Mouse (Mus musculus) hindbrain, embryonic 14.5 days (tissue): ENCODE data around the gene Cdk5r2. TPM values are rescaled to one million over a fixed set of nuclear protein-coding genes. Genes with fewer than 3 reads are reported as not detected.

ENCODE experiments used
- ATAC-seq: fragments of 200-750 bp; cut with Nextera tagmentation; 2 replicates; pipeline ENCODE4 v1.8.0; 2017; ENCODE audit warnings: moderate number of reproducible peaks, mild to moderate bottlenecking, moderate TSS enrichment, moderate library complexity; ENCODE audit not compliant: low FRiP score
- DNase-seq: peaks from one replicate; pipeline ENCODE4 v3.0.0-alpha.2; 2015; ENCODE audit warnings: low spot score
- H3K27ac ChIP-seq: fragments of 300-500 bp; sonication (generic); 2 replicates; pipeline ENCODE4 v1.5.1; 2014; ENCODE audit warnings: mild to moderate bottlenecking, moderate library complexity
- H3K27me3 ChIP-seq: fragments of 300-500 bp; sonication (generic); 2 replicates; pipeline ENCODE4 v1.6.1; 2014; ENCODE audit warnings: mild to moderate bottlenecking, low read length, mixed read lengths; ENCODE audit not compliant: control insufficient read depth, insufficient read depth
- H3K36me3 ChIP-seq: fragments of 300-500 bp; sonication (generic); replicated peaks from 2 replicates; pipeline ENCODE4 v1.6.1; 2014; ENCODE audit not compliant: control insufficient read depth, insufficient read depth
- H3K4me1 ChIP-seq: fragments of 300-500 bp; sonication (generic); replicated peaks from 2 replicates; pipeline ENCODE4 v1.6.1; 2014; ENCODE audit warnings: antibody characterized with exemption, low read length, mixed read lengths; ENCODE audit not compliant: control insufficient read depth, insufficient read depth
- H3K4me2 ChIP-seq: fragments of 300-500 bp; sonication (generic); replicated peaks from 2 replicates; pipeline ENCODE4 v1.6.1; 2014; ENCODE audit warnings: mild to moderate bottlenecking, moderate library complexity
- H3K4me3 ChIP-seq: fragments of 300-500 bp; sonication (generic); replicated peaks from 2 replicates; pipeline ENCODE4 v1.5.1; 2014; ENCODE audit warnings: mild to moderate bottlenecking, low read length
- H3K9ac ChIP-seq: fragments of 300-500 bp; sonication (generic); 2 replicates; pipeline ENCODE4 v1.6.1; 2014
- H3K9me3 ChIP-seq: fragments of 300-500 bp; sonication (generic); 2 replicates; pipeline ENCODE4 v1.6.1; 2016; ENCODE audit warnings: low read length; ENCODE audit not compliant: control insufficient read depth
- WGBS: fragments of 180-500 bp; shearing (Covaris S2); extraction: QIAGEN DNeasy Blood & Tissue Kit; methylation state at CpG from one replicate; pipeline ENCODE4 v1.1.7; 2014; 5-methylcytosine and 5-hydroxymethylcytosine counted together
- polyA plus RNA-seq: library from polyadenylated mRNA; unstranded; fragments of >200 nt; fragmentation: Nextera tagmentation; extraction: Ambion mirVana; gene quantifications from 2 replicates; pipeline ENCODE4 v1.2.1, GENCODE M21; 2014

Gene Cdk5r2
- polyA plus RNA-seq, 1 experiment from 2014 or later = 23.3 TPM

DNA sequence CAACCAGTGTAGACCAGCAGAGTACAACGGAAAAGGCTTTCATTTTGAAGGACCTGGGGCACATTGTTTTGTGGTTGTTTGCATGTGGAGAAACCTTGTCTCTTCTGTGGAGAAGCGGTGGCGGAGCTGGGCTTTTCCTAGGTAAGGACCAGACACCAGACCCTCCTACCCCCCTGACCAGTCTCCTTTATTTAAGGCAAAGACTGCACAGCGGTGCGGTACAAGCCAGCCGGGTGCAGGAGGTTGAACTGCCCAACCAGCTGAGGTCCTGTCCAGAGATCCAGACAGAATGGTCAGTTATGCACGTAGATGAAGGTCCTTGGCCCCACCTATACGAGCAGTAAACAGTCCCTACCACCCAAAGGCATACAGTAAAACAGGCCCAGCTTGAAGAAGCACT is 28.1 kb downstream of the Cdk5r2 start:
- 2% methylated on average over 8 of the region's 8 CpGs for WGBS
- Histone ChIP-seq H3K27ac (no peak overlapping the region), H3K4me2 (peak overlapping the region; percentile 60), H3K9ac (no peak overlapping the region), H3K36me3 (no peaks in the 10 kb centered on the region), H3K9me3 (no peaks in the 10 kb centered on the region), H3K4me3 (peak overlapping the region; percentile 32), H3K4me1 (peaks cover 17% of the 10 kb centered on the region; the same call in 1 of the 2 replicates), H3K27me3 (peaks cover 91% of the 10 kb centered on the region)
- ATAC-seq = no peak
- no peak for DNase-seq

DNA sequence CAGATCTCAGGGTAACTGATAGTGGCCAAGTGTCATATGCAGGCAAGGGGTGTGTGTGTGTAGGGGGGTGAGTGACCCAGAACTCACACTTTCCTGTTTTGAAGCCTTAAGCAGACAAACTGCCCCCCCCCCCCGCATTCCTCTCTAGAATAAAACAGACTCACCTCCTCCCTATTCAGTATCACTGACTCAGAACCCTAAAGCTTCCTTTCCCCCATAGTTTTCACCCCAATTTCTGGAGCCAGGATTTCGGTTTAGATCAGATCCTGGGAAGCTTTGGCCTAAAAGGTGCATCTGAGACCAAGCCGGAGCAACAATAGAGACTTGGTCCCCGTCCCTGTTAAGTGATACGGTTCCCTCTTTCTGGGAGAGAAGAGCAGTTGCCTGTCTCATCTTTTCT is 28.7 kb downstream of the Cdk5r2 start:
- Histone ChIP-seq H3K9ac (no peak overlapping the region), H3K4me3 (0 out of 2 replicates have a peak overlapping the region, but pooled peaks have one; percentile 0), H3K4me1 (peaks cover 17% of the 10 kb centered on the region; the same call in 1 of the 2 replicates), H3K36me3 (no peaks in the 10 kb centered on the region), H3K9me3 (no peaks in the 10 kb centered on the region), H3K27ac (no peak overlapping the region), H3K27me3 (peaks cover 92% of the 10 kb centered on the region), H3K4me2 (no peak overlapping the region)
- ATAC-seq (no peak), DNase-seq (no peak)
- 7% methylated on average over 5 of the region's 5 CpGs for WGBS

DNA sequence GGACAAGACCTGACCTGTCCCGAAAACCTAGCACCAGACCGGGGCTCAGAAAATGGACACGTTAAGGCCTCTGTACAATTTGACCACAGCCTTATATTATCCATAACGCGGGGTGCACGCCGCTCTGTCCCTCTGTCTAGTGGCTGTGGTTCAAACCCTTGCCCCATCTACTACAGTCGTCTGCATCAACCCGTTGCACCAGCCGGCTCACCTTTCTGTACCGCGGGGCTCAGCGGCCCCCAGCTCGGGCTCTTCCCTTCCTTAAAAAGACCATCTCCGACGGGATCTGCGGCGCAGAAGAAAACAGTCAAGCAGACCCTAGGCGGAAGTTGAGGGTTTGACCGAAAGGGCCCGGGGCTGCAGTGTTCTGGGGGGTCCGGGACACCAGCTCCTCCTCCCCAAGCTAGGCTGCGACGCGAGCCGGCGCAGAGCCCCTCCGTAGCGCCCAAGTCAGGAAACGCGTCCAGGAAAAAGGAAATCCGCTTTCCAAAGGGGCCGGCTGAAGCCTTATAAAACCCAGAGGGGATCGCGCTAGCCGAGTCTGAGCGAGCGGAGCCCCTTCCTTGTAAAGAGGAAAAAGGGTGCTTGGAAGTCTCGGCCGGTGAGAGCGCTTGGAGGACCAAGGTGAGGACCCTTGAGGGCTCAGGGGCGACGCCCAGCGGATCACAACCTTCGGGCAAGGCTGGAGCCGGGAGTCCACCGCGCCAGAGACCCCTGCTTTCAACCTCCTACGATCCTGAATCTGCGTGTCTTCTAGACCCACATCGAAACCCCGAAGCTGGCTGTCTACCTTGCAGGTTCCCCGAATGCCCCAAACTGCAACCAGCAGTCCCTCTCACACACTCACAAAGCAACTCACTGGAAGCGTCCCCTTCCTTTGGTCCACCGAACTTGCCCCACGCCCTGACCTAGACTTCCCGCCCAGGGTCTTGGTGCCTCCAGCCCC is 29.7 kb downstream of the Cdk5r2 start:
- H3K36me3 ChIP-seq = no peaks in the 10 kb centered on the region
- no peak for DNase-seq
- peaks cover 17% of the 10 kb centered on the region; the same call in 1 of the 2 replicates for H3K4me1 ChIP-seq
- H3K4me3 ChIP-seq = peak overlapping the region; percentile 18
- H3K27ac ChIP-seq = no peak overlapping the region
- 1% methylated on average over 57 of the region's 57 CpGs for WGBS
- H3K9ac ChIP-seq = peak overlapping the region; percentile 13; the same call in 1 of the 2 replicates
- ATAC-seq = 0 out of 2 replicates have a peak, but pooled peaks have one; percentile 32
- H3K27me3 ChIP-seq = peaks cover 90% of the 10 kb centered on the region
- H3K4me2 ChIP-seq = peak overlapping the region; percentile 34
- H3K9me3 ChIP-seq = no peaks in the 10 kb centered on the region

DNA sequence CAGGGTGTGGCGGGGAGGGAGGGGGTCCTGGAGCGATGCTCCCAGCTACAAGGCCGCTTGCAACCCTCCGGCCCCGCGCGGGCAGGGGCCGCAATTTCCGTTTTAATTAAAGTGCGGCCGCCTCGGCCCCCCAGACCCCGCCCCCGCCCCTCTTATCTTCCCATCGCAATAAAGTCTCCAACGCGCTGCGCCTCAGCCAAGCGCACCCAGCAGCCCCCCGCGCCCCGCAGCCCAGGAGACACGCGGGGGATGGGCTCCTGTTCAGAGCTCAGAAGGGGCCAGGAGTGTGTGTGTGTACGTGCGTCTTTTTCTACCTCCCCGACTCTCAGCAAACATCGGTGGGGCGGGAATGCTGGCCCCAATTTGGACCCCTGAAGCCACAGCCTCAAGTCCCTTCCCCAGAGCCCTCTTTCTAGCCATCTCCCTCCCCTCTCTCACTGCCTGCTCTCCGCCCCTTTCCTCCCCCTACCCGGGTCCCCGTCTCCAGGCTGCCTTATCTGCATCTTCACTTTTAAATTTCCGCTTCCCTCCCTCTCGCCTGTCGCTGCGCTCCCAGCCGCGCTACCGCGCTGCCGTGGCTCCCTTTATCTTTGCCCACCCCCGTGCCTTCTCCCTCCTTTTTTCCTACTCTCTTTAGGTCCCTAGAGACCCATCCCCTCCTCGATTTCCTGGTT is 30.8 kb downstream of the Cdk5r2 start, which contains the start of gene Fev:
TSS of gene Fev (minus strand) at position 51 of the 674 bp plus-strand sequence.
- peaks cover 95% of the 10 kb centered on the region for H3K27me3 ChIP-seq
- peak within 1 kb of the TSS; percentile 34 for H3K4me2 ChIP-seq
- H3K36me3 ChIP-seq = no peaks in the 10 kb centered on the region
- H3K9me3 ChIP-seq = no peaks in the 10 kb centered on the region
- ATAC-seq = 0 out of 2 replicates have a peak, but pooled peaks have one; percentile 21
- DNase-seq = no peak
- no peak within 1 kb of the TSS for H3K27ac ChIP-seq
- peaks cover 17% of the 10 kb centered on the region; the same call in 1 of the 2 replicates for H3K4me1 ChIP-seq
- peak within 1 kb of the TSS; percentile 13; the same call in 1 of the 2 replicates for H3K9ac ChIP-seq
- under 1% methylated on average over 41 of the region's 43 CpGs for WGBS
- H3K4me3 ChIP-seq = peak within 1 kb of the TSS; percentile 18

DNA sequence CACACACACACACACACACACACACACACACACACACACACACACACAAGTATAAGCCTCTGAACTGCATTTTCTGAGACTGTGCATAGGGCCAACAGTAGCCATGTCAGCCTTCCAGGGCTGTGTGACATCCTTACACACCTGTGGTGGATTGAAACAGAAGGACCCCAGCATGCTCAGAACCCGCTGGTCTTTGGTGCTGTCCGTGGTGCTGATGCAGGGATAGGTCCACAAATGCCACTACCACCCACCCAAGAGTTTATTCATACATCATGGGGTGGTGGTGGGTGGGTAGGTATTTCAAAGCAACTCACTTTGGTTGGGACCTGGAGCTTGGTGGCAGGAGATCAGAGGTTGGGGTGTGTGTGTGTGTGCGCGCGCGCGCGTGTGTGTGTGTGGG is 36.8 kb downstream of the Cdk5r2 start:
- Histone ChIP-seq H3K36me3 (no peaks in the 10 kb centered on the region), H3K27ac (no peak overlapping the region), H3K4me3 (no peak overlapping the region), H3K4me1 (peaks cover 10% of the 10 kb centered on the region; the same call in 1 of the 2 replicates), H3K9ac (no peak overlapping the region), H3K9me3 (no peaks in the 10 kb centered on the region), H3K4me2 (no peak overlapping the region), H3K27me3 (peaks cover 96% of the 10 kb centered on the region)
- DNase-seq (no peak), ATAC-seq (no peak)
- 9% methylated on average over 8 of the region's 8 CpGs for WGBS

DNA sequence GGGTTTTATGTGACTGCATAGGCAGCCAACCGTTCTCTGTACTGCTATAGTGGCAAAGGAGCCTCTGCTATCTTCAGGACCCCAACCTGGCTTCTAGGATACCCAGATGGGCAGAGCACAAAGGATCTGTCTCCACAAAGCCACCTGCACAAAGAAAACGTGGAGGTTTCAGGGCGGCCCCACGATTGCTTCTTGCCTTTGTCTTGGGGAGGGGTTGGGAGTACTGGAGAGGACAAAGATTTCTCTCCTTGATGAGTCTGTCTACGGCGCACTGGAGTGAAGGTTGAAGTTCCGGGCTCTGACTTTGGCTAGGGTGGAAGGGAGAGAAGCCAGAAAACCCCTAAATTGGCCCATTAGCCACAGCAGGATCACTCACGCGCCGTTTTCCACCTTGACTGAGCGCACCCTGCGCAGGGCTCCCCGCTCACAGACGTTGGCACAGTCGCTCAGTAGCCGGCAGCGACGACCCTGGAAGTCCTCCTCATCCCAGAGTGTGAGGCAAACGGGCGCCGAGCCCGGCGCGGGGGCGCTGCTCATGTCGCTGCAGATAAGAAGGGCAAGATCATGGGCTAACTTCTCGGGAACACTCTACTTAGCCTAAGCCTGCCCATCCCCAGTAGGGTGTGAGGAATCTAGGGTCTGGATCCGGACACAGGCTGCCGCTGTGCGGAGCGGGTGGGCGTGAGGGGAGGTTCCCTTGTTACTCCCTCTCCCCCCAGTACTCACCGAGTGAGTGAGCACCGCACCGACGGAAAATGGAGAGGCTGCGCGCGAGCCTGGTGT is 37.8 kb downstream of the Cdk5r2 start:
- 2% methylated on average over 39 of the region's 39 CpGs for WGBS

DNA sequence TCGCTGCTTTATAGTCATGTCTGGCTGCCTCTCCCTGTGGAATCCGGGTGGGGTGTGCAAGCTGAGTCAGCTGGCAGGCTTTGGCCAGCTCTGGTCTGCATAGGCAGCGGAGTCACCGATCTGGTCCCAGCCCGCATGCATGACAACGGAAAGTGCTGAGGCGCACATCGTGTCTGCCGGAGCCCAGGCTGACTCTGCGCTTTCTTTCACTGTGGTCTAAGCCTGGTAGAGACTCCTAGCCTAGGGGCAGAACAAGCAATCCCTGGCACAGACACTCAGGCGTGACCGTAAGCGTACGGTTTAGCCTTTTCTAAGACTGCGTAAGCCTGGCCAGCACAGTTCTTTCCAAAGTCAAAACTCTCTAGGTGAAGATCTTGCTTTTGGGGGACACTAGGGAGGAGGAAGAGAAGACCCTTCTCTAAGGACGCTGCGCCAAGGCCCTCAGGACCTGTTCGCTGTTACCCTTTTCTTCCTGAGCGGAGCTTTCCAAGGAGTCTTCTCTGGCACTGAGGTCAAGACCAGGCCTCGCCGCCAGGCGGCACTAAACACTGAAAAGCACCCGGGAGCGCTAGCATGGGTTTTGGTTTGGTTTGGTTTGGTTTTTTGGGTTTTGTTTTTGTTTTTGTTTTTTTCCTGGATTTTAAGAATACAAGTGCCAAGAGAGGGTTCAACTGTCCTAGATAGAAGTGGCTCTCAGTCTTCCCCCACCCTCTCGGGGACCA is 38.6 kb downstream of the Cdk5r2 start, which contains the start of gene Cryba2:
TSS of gene Cryba2 (minus strand) at position 10 of the 722 bp plus-strand sequence.
- peak within 1 kb of the TSS; percentile 23 for H3K4me3 ChIP-seq
- no peak within 1 kb of the TSS for H3K27ac ChIP-seq
- peaks cover 94% of the 10 kb centered on the region for H3K27me3 ChIP-seq
- H3K9me3 ChIP-seq = no peaks in the 10 kb centered on the region
- ATAC-seq (peak; percentile 26; the same call in 1 of the 2 replicates), DNase-seq (peak; percentile 74)
- WGBS = 3% methylated on average over 25 of the region's 25 CpGs
- no peaks in the 10 kb centered on the region for H3K36me3 ChIP-seq
- H3K4me2 ChIP-seq = peak within 1 kb of the TSS; percentile 51
- H3K4me1 ChIP-seq = peaks cover 16% of the 10 kb centered on the region; the same call in 1 of the 2 replicates
- peak within 1 kb of the TSS; percentile 25 for H3K9ac ChIP-seq

More for the DNA sequence above, 37.8 kb downstream of the Cdk5r2 start:
- Histone ChIP-seq H3K4me3 (peak overlapping the region; percentile 23), H3K9ac (peak overlapping the region; percentile 25), H3K4me2 (peak overlapping the region; percentile 51), H3K27me3 (peaks cover 96% of the 10 kb centered on the region), H3K9me3 (no peaks in the 10 kb centered on the region), H3K36me3 (no peaks in the 10 kb centered on the region), H3K4me1 (peaks cover 10% of the 10 kb centered on the region; the same call in 1 of the 2 replicates), H3K27ac (no peak overlapping the region)
- ATAC-seq (peak; percentile 56), DNase-seq (peak; percentile 27)

DNA sequence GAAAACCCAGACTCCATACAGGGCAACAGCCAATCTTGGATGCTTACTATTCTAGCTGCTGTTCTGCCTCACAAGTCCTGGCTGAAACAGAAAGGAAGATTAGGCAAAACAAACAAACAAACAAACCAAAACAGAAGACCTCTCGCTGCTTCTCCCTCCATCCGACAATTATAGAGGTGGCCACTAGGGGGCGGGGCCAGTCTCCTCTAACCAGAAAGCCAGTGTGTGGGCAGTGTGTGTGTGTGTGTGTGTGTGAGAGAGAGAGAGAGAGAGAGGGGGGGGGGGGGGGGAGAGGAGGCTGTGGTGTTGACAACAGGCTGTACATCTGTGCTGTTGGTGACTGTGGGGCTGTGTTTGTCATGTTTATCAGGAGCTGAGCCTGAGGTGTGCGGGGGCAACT is 40.2 kb downstream of the Cdk5r2 start:
- H3K4me3 ChIP-seq = no peak overlapping the region
- H3K36me3 ChIP-seq = no peaks in the 10 kb centered on the region
- no peaks in the 10 kb centered on the region for H3K9me3 ChIP-seq
- H3K9ac ChIP-seq = no peak overlapping the region
- ATAC-seq = 0 out of 2 replicates have a peak, but pooled peaks have one; percentile 18
- no peak overlapping the region for H3K27ac ChIP-seq
- DNase-seq = peak; percentile 78
- 17% methylated on average over 4 of the region's 4 CpGs for WGBS
- H3K27me3 ChIP-seq = peaks cover 95% of the 10 kb centered on the region
- no peak overlapping the region for H3K4me2 ChIP-seq
- H3K4me1 ChIP-seq = peaks cover 16% of the 10 kb centered on the region; the same call in 1 of the 2 replicates
